Mouse (Mus musculus): ENCODE results near the gene Optn. TPM values are rescaled to one million over a fixed set of nuclear protein-coding genes. Genes with fewer than 3 reads are reported as not detected.

The Optn gene
- 4.0 and 7.6 TPM in 2 replicates for polyA plus RNA-seq (2014; fragmentation: Nextera tagmentation; extraction: Ambion mirVana)

- no peak within 1 kb of the TSS for H3K27ac ChIP-seq (ENCODE audit: low read depth, low read length)
- H3K4me1 ChIP-seq (ENCODE audit: control insufficient read depth, insufficient read depth, low read length), result no peaks in the 10 kb centered on the region
- peak within 1 kb of the TSS; percentile 57 for H3K4me3 ChIP-seq (ENCODE audit: low read length)
- H3K27me3 ChIP-seq (ENCODE audit: control insufficient read depth, insufficient read depth, low read length), result no peaks in the 10 kb centered on the region
- 2% methylated on average over 62 of the region's 63 CpGs for WGBS
- peak within 1 kb of the TSS; percentile 90 for H3K4me2 ChIP-seq (replicated peaks; ENCODE audit: low read depth, low read length)
- ATAC-seq (ENCODE audit: low FRiP score, low TSS enrichment), result peak; percentile 95
- peak within 1 kb of the TSS; percentile 65 for H3K9ac ChIP-seq (ENCODE audit: low read depth, low read length)
- no peaks in the 10 kb centered on the region for H3K36me3 ChIP-seq (ENCODE audit: control insufficient read depth, insufficient read depth, low read length)
- no peaks in the 10 kb centered on the region for H3K9me3 ChIP-seq (ENCODE audit: control insufficient read depth, low read length)
Observed at GRCm38 (mm10) chr2:5063299-5064205, at the start of gene Optn. Gene Optn (minus strand): TSS chr2:5064051.

DNA sequence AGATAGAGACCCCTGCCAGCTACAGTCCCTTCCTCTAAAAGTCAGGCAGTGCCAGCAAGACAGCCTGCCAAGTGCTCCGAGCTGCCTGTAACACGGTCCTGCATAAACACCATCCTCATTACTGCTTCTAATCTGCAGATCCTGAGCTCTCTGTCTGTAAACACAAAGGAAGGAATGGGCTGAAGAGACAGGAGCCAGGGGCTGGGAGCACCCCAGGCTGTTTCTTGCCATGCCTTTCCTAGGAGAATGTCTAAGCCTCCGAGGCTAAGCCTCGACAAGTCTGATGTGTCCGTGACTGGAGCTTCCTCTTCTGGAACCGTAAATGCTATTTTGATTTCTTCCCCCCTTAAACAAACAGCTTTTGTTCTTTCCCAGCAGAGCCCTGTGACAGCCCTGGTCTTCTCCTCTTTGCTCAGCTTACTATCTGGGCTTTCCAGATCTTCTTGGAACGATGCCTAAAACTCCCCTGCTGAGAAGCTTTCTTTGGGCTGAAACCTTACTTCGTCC is 49.0 kb upstream of the Optn start:
- no peak for ATAC-seq (ENCODE audit: low FRiP score, low TSS enrichment)
- H3K36me3 ChIP-seq (ENCODE audit: control insufficient read depth, insufficient read depth, low read length), result no peaks in the 10 kb centered on the region
- H3K9me3 ChIP-seq (ENCODE audit: control insufficient read depth, low read length), result no peaks in the 10 kb centered on the region
- WGBS, result 25% methylated on average over 8 of the region's 8 CpGs
- H3K27ac ChIP-seq (ENCODE audit: low read depth, low read length), result no peak overlapping the region
- 0 out of 2 replicates have a peak, but pooled peaks cover 2% of the 10 kb centered on the region for H3K4me1 ChIP-seq (ENCODE audit: control insufficient read depth, insufficient read depth, low read length)
- H3K9ac ChIP-seq (ENCODE audit: low read depth, low read length), result no peak overlapping the region
- H3K27me3 ChIP-seq (ENCODE audit: control insufficient read depth, insufficient read depth, low read length), result no peaks in the 10 kb centered on the region
- H3K4me3 ChIP-seq (ENCODE audit: low read length), result no peak overlapping the region
- no peak overlapping the region for H3K4me2 ChIP-seq (replicated peaks; ENCODE audit: low read depth, low read length)

DNA sequence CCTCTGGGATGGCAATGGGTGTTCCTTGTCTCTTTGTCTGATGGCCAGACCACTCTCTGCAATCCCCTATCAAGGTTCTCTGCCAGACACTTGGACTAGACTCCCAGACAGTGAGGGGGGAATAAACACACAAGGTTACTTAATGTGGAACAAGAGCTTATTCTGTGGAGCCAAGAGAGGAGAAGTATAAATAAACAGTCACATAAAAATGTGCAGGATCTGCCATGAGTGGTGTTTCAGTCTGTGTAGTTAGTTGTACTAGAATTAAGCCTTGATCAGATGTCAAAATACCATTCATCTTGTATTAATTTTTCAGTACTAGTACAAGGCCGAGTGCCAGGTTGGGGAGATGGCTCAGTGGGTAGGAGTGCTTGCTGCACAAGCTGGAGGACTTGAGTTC is 39.0 kb upstream of the Optn start:
- Histone ChIP-seq H3K27me3 (ENCODE audit: control insufficient read depth, insufficient read depth, low read length) (no peaks in the 10 kb centered on the region), H3K4me3 (ENCODE audit: low read length) (no peak overlapping the region), H3K36me3 (ENCODE audit: control insufficient read depth, insufficient read depth, low read length) (no peaks in the 10 kb centered on the region), H3K9ac (ENCODE audit: low read depth, low read length) (no peak overlapping the region), H3K9me3 (ENCODE audit: control insufficient read depth, low read length) (peaks cover 12% of the 10 kb centered on the region), H3K27ac (ENCODE audit: low read depth, low read length) (no peak overlapping the region), H3K4me2 (replicated peaks; ENCODE audit: low read depth, low read length) (no peak overlapping the region), H3K4me1 (ENCODE audit: control insufficient read depth, insufficient read depth, low read length) (peaks cover 4% of the 10 kb centered on the region)
- WGBS, result 68% methylated on average over 1 of the region's 1 CpGs
- ATAC-seq (ENCODE audit: low FRiP score, low TSS enrichment), result no peak

- 88% methylated on average over 10 of the region's 10 CpGs for WGBS
- Histone ChIP-seq H3K9ac (ENCODE audit: low read depth, low read length) (no peak overlapping the region), H3K4me2 (replicated peaks; ENCODE audit: low read depth, low read length) (no peak overlapping the region), H3K4me3 (ENCODE audit: low read length) (no peak overlapping the region), H3K27me3 (ENCODE audit: control insufficient read depth, insufficient read depth, low read length) (no peaks in the 10 kb centered on the region), H3K9me3 (ENCODE audit: control insufficient read depth, low read length) (peaks cover 5% of the 10 kb centered on the region; the same call in 1 of the 2 replicates), H3K36me3 (ENCODE audit: control insufficient read depth, insufficient read depth, low read length) (no peaks in the 10 kb centered on the region), H3K27ac (ENCODE audit: low read depth, low read length) (no peak overlapping the region), H3K4me1 (ENCODE audit: control insufficient read depth, insufficient read depth, low read length) (peaks cover 7% of the 10 kb centered on the region)
- no peak for ATAC-seq (ENCODE audit: low FRiP score, low TSS enrichment)
Observed at GRCm38 (mm10) chr2:5101743-5102245, 37.9 kb upstream of the Optn start.

DNA sequence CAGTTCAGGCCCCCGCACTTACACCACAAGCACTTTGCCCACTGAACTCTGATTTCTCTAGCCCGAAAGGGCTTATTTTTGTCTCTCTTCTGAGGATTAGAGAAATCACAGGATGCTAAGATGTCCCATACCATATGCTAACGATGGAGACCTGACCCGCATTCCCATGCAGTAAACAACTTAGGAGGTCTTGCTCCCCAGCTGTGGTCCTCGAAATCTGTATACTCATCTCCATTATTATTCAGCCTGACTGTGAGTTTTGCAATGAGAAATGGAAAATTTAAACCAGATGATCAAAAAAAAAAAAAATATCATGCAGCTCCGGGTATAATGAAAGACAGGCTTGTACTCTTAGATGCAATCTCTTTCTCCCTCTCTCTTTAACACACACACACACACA is 35.3 kb upstream of the Optn start:
- Histone ChIP-seq H3K4me1 (ENCODE audit: control insufficient read depth, insufficient read depth, low read length) (peaks cover 7% of the 10 kb centered on the region), H3K9me3 (ENCODE audit: control insufficient read depth, low read length) (no peaks in the 10 kb centered on the region), H3K36me3 (ENCODE audit: control insufficient read depth, insufficient read depth, low read length) (no peaks in the 10 kb centered on the region), H3K27me3 (ENCODE audit: control insufficient read depth, insufficient read depth, low read length) (no peaks in the 10 kb centered on the region), H3K27ac (ENCODE audit: low read depth, low read length) (no peak overlapping the region), H3K4me3 (ENCODE audit: low read length) (no peak overlapping the region), H3K9ac (ENCODE audit: low read depth, low read length) (no peak overlapping the region), H3K4me2 (replicated peaks; ENCODE audit: low read depth, low read length) (no peak overlapping the region)
- ATAC-seq (ENCODE audit: low FRiP score, low TSS enrichment), result no peak
- WGBS, result 88% methylated on average over 6 of the region's 6 CpGs

GRCm38 (mm10) chr2:5097786-5098445 is 34.1 kb upstream of the Optn start:
- Histone ChIP-seq H3K9ac (ENCODE audit: low read depth, low read length) (peak overlapping the region; percentile 44; the same call in 1 of the 2 replicates), H3K9me3 (ENCODE audit: control insufficient read depth, low read length) (no peaks in the 10 kb centered on the region), H3K4me2 (replicated peaks; ENCODE audit: low read depth, low read length) (peak overlapping the region; percentile 42), H3K4me3 (ENCODE audit: low read length) (peak overlapping the region; percentile 22), H3K27ac (ENCODE audit: low read depth, low read length) (no peak overlapping the region), H3K4me1 (ENCODE audit: control insufficient read depth, insufficient read depth, low read length) (peaks cover 7% of the 10 kb centered on the region), H3K36me3 (ENCODE audit: control insufficient read depth, insufficient read depth, low read length) (no peaks in the 10 kb centered on the region), H3K27me3 (ENCODE audit: control insufficient read depth, insufficient read depth, low read length) (no peaks in the 10 kb centered on the region)
- 19% methylated on average over 20 of the region's 20 CpGs for WGBS
- no peak for ATAC-seq (ENCODE audit: low FRiP score, low TSS enrichment)

DNA sequence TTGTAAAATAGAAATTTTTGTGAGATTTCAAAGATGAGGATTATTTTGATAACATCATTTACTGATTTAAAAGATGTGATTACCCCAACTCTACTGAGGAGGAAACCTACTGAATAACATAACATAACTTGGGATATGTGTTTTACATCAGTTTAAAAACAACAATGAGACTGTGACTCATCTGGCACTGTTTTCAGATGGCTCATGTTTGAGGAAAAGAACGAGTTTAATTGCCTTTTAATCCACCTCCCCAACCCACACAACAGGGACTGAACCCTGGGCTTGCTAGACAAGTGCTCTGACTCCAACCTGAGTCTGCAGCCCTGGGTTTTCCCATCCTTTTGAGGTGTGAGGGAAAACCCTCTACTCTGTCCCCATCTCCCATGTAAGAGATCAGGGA is 31.5 kb upstream of the Optn start:
- H3K9me3 ChIP-seq (ENCODE audit: control insufficient read depth, low read length), result no peaks in the 10 kb centered on the region
- no peaks in the 10 kb centered on the region for H3K36me3 ChIP-seq (ENCODE audit: control insufficient read depth, insufficient read depth, low read length)
- no peak overlapping the region for H3K27ac ChIP-seq (ENCODE audit: low read depth, low read length)
- H3K27me3 ChIP-seq (ENCODE audit: control insufficient read depth, insufficient read depth, low read length), result no peaks in the 10 kb centered on the region
- no peak overlapping the region for H3K9ac ChIP-seq (ENCODE audit: low read depth, low read length)
- H3K4me3 ChIP-seq (ENCODE audit: low read length), result no peak overlapping the region
- peaks cover 7% of the 10 kb centered on the region for H3K4me1 ChIP-seq (ENCODE audit: control insufficient read depth, insufficient read depth, low read length)
- no peak for ATAC-seq (ENCODE audit: low FRiP score, low TSS enrichment)
- H3K4me2 ChIP-seq (replicated peaks; ENCODE audit: low read depth, low read length), result no peak overlapping the region
- whole genome bisulfite sequencing, result 52% methylated on average over 1 of the region's 1 CpGs

DNA sequence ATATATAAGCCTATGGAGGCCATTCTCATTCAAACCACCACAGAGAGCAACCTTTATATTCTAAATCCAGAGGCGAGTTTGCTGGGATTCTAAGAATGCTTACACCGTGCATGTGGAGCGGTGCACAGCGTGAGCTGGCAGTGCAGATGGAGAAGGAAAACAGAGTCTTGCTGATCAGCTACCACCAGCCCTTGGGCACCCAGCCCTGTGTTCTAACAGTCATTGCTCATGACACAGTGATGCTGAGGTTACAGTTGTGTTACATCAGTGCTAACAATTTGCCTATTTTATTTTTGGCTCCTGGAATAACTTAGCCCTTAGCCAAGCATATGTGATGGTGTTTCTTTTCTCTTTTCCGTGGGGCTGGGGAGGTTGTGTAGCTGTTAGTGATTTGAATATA is 31.0 kb upstream of the Optn start:
- Histone ChIP-seq H3K4me3 (ENCODE audit: low read length) (no peak overlapping the region), H3K9ac (ENCODE audit: low read depth, low read length) (no peak overlapping the region), H3K9me3 (ENCODE audit: control insufficient read depth, low read length) (no peaks in the 10 kb centered on the region), H3K36me3 (ENCODE audit: control insufficient read depth, insufficient read depth, low read length) (no peaks in the 10 kb centered on the region), H3K27ac (ENCODE audit: low read depth, low read length) (no peak overlapping the region), H3K27me3 (ENCODE audit: control insufficient read depth, insufficient read depth, low read length) (no peaks in the 10 kb centered on the region), H3K4me1 (ENCODE audit: control insufficient read depth, insufficient read depth, low read length) (peaks cover 7% of the 10 kb centered on the region), H3K4me2 (replicated peaks; ENCODE audit: low read depth, low read length) (no peak overlapping the region)
- 83% methylated on average over 5 of the region's 5 CpGs for WGBS
- no peak for ATAC-seq (ENCODE audit: low FRiP score, low TSS enrichment)

Data from kidney, embryonic 14.5 days (tissue).